Mouse (Mus musculus): ENCODE results near the gene Olfr850.

The Olfr850 gene

GRCm38 (mm10) chr9:19478148-19478547, at the start of gene Olfr850:
TSS of gene Olfr850 (minus strand) at chr9:19478248.
- CTCF ChIA-PET = no interaction called here

- CTCF ChIA-PET = no interaction called here
Observed at GRCm38 (mm10) chr9:19492995-19493394, 14.9 kb upstream of the Olfr850 start, which contains the start of gene Olfr851. TSS of gene Olfr851 (plus strand) at chr9:19493295.

GRCm38 (mm10) chr9:19439966-19440365, 38.1 kb downstream of the Olfr850 start, which contains the start of gene Olfr849:
TSS of gene Olfr849 (plus strand) at chr9:19440266.
- CTCF ChIA-PET = no interaction called here

Measured in spleen, embryonic (tissue).